Mouse (Mus musculus): ENCODE results near the gene Herpud1.

DNA sequence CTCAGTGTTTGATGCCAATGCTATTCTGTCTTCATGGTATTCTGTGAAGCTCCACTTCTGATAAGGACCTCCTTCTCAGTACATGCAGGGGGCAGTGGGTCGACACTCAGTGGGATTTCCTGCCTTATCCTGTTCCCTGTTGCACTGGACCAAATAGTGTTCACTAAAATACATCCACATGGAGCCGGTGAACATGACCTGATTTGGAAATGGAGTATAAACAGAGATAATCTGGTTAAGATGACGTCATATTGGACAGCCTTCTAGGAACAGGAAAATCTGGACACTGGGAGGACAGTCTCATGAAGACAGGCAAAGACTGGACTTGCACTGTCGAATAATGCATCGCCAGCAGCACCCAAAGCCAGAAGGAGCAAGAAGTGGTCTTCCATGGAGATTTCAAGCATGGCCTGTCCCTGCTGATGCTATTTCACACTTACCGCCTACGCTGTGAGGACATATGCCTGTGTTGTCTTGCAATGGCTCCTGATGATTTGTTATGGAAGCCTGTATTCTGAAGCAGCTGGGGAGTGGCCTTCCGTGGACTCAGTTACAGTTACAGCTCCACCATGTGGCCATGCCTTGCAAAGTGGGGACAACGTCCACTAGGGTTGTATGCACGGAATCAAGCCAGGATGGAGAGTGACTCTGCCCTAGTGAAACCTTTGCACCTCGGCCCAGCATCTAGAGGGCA, 10.9 kb downstream of the Herpud1 start:
- TF ChIP-seq CTCF (IDR thresholded peaks at IDR 0.05; ENCODE audit: low read depth) (peak; percentile 87), EP300 (IDR thresholded peaks at IDR 0.05; ENCODE audit: low read depth) (no peak)

Measured in heart, postnatal 0 days (tissue).